Mouse (Mus musculus) lung, adult 18-20 months (tissue): ENCODE measurements around the gene Olfr539.
"Not testable (repeated sequence)": the region's sequence is repeated elsewhere in the genome, so short reads cannot be mapped to it uniquely, and the experiment has no call there.

Source experiments
- DNase-seq, 2 experiments: peaks; one replicate each; pipeline ENCODE4 v3.0.0; 2022; ENCODE audit warnings: mixed read lengths in 2 of 2

The Olfr539 gene

GRCm38 (mm10) chr7:140659630-140660029 lies at the start of gene Olfr539:
TSS of gene Olfr539 (plus strand) at chr7:140659930.
- no peak for DNase-seq

- not testable (repeated sequence) for DNase-seq
Measured at GRCm38 (mm10) chr7:140628670-140629069, 31.1 kb upstream of the Olfr539 start, which contains the start of gene Olfr61. TSS of gene Olfr61 (plus strand) at chr7:140628970.

GRCm38 (mm10) chr7:140630559-140630958 lies 29.2 kb upstream of the Olfr539 start:
- no peak for DNase-seq

DNA sequence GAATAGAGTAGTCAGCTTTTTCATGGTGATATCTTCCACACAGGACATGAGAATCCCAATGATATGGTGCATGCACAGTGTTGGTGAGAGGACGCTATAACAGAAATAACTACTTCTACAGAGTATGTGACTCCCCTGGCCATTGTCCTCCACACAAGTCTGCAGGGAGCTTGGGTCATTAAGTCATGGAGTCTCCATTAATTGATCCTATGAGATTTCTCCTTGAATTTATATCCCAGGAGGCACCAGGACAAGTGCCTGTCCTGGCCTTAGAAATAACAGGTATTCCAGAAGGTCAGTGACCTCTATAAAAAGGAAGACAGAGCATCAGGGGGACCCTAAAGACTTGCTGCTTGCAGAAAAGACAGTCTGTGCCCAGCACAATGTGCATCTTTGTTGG lies 13.6 kb upstream of the Olfr539 start, which contains the start of gene Olfr53:
Gene Olfr53 (plus strand): TSS at position 301 of the 400 bp plus-strand sequence.
- DNase-seq, result no peak

GRCm38 (mm10) chr7:140670693-140671092 lies 11.0 kb downstream of the Olfr539 start:
- not testable (repeated sequence) for DNase-seq

DNA sequence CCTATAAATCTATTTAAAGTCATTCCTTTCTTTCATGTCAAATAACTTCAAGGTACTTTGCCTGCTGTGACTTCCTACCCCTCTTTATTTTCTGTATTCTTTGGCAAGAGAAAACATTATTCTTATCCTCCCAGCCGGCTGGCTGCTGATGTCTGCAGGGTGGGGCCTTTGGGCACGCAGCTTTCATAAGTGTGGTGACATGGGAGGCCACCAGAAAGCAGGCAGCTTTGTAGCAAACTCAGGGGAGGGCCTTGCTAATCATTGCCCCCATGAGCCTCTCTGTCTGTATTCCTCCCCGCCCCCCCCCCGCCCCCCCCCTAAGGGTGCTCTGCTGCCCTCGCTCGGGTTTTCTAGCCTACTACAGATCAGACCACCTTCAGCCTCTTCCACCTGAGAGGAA lies 16.1 kb downstream of the Olfr539 start:
- DNase-seq, result peak in 1 of 2 experiments; percentile 2

- DNase-seq, result not testable (repeated sequence)
Measured at GRCm38 (mm10) chr7:140679591-140679990, 19.9 kb downstream of the Olfr539 start.

- no peak for DNase-seq
Measured at GRCm38 (mm10) chr7:140681651-140682050, 21.9 kb downstream of the Olfr539 start, which contains the start of gene Olfr45. TSS of gene Olfr45 (plus strand) at chr7:140681951.

DNA sequence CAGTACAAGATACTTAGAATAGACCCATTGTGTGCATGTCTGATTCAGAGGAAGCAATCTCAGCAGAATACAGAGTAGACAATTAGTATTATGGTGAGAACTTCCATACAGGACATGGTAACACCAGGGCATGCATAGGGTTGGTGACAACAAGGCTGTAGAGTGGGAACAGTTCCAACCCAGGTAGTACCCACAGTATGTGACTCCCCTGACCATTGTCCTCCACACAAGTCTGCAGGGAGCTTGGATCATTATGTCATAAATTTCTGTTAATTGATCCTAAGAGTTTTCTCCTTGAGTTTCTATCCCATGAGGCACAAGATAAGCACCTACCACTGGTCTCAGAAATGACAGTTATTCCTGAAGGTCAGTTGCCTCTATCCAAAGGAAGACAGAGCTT lies 37.2 kb downstream of the Olfr539 start, which contains the start of gene Olfr541:
Gene Olfr541 (plus strand): TSS at position 301 of the 400 bp plus-strand sequence.
- DNase-seq, result no peak

DNA sequence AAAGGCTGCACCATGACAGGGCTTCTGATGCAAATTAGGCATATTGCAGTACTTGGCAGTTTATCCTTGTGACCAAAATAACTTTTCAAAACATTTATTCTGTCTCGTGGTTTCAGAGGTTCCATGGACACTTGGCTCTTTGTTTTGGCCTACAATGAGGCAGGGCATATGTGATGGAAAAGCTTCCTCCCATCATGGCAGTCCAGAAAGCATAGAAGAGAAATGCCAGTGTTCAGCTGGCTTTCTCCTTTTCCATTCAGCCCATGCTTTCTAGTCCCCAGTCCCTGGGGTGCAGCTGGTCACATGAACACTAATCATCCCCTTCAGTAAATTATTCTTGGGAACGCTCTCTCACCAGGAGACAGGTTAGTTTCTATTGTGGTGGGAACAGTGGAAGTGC lies 46.6 kb downstream of the Olfr539 start:
- no peak for DNase-seq

- DNase-seq, result no peak
Measured at GRCm38 (mm10) chr7:140707536-140708284, 48.0 kb downstream of the Olfr539 start.

DNA sequence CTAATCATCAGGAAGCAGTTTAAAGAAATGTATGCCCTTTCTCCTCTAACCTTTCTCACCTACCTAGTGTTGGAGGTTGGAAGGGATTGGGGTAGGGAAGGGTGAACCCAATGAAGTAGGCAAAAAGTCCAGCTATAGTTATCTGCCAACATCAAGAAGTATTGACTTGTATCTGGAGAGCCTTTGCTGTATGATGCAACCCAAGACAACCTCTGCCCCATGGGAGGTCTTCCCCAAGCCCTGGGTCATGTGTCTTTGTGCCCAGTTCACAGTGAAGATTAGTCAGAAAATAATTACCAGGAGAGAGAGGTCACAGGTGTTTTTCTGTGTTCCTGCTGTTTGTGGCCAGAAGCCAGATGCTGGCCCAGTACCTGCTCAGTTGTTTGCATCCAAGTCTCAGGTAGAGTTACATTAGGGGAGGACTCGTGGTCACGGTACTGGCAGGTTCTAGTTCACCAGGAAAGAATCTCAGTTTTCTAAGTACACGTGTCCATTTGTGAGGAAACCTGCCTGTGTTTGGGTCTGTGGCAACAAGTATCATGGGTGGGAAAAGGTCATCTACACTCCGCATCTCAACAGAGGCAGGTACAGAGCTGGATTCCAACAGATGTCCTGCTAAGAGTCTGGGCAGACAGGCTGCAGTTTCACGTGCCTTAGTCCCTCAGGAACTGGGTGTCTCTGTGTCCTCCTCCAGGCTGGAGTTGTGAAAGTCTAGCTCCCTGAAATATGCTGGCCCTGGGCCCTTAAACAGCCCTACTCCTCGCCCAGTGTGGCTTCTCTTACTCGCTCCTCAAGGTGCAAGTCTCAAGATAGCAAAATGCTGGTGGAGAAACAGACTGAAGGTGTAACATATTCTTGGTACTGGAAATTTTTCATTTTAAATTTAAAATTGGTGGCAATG lies 57.7 kb downstream of the Olfr539 start:
- no peak for DNase-seq

- DNase-seq, result no peak
Measured at GRCm38 (mm10) chr7:140721095-140721494, 61.4 kb downstream of the Olfr539 start.

GRCm38 (mm10) chr7:140725558-140725957 lies 65.8 kb downstream of the Olfr539 start:
- no peak for DNase-seq
